Mouse (Mus musculus) lung, adult 2 months (tissue): Measurements from ENCODE around the gene Efhc2.

ENCODE experiments used
- CTCF ChIP-seq: fragments of 200-500 bp; IDR thresholded peaks from 2 replicates; pipeline ENCODE4 v1.5.1; 2011; ENCODE audit warnings: mild to moderate bottlenecking, low read length, control low read depth; ENCODE audit not compliant: insufficient read depth
- POLR2A ChIP-seq: fragments of 200-500 bp; IDR thresholded peaks from 2 replicates; pipeline ENCODE4 v1.6.1; 2011; ENCODE audit warnings: low read depth, mild to moderate bottlenecking, control low read depth, low read length, borderline replicate concordance; ENCODE audit errors: extremely low read depth

GRCm38 (mm10) chrX:17165638-17166037 is 153.5 kb downstream of the Efhc2 start:
- 0 out of 2 replicates have a peak, but pooled peaks have one; percentile 8 for TF ChIP-seq CTCF
- TF ChIP-seq POLR2A = no peak
